Mouse (Mus musculus) intestine, embryonic 16.5 days (tissue): Measurements from ENCODE around the gene Smtnl2. TPM values are rescaled to one million over a fixed set of nuclear protein-coding genes. Genes with fewer than 3 reads are reported as not detected.
A peak's percentile ranks its signal among the peaks of the same experiment; 100 is the strongest.
"Not testable (repeated sequence)": the region's sequence is repeated elsewhere in the genome, so short reads cannot be mapped to it uniquely, and the experiment has no call there.

Source experiments
- ATAC-seq: fragments of 200-750 bp; cut with Nextera tagmentation; 2 replicates; pipeline ENCODE4 v1.8.0; 2017; ENCODE audit warnings: moderate TSS enrichment, moderate library complexity
- H3K27ac ChIP-seq: fragments of 300-500 bp; sonication (generic); 2 replicates; pipeline ENCODE4 v1.5.1; 2014; ENCODE audit warnings: mild to moderate bottlenecking, low read length
- H3K27me3 ChIP-seq: fragments of 300-500 bp; sonication (generic); replicated peaks from 2 replicates; pipeline ENCODE4 v1.6.1; 2014; ENCODE audit warnings: low read length, control low read depth, mixed read lengths; ENCODE audit not compliant: control insufficient read depth, insufficient read depth
- H3K36me3 ChIP-seq: fragments of 300-500 bp; sonication (generic); 2 replicates; pipeline ENCODE4 v1.6.1; 2014; ENCODE audit warnings: low read length, control low read depth; ENCODE audit not compliant: control insufficient read depth, insufficient read depth
- H3K4me1 ChIP-seq: fragments of 300-500 bp; sonication (generic); 2 replicates; pipeline ENCODE4 v1.6.1; 2014; ENCODE audit warnings: low read length, control low read depth, mixed read lengths; ENCODE audit not compliant: control insufficient read depth, insufficient read depth
- H3K4me2 ChIP-seq: fragments of 300-500 bp; sonication (generic); 2 replicates; pipeline ENCODE4 v1.6.1; 2014; ENCODE audit warnings: low read depth, low read length, control low read depth
- H3K4me3 ChIP-seq: fragments of 300-500 bp; sonication (generic); 2 replicates; pipeline ENCODE4 v1.5.1; 2014; ENCODE audit warnings: mild to moderate bottlenecking, low read length
- H3K9ac ChIP-seq: fragments of 300-500 bp; sonication (generic); 2 replicates; pipeline ENCODE4 v1.6.1; 2014; ENCODE audit warnings: low read depth, low read length
- H3K9me3 ChIP-seq: fragments of 300-500 bp; sonication (generic); 2 replicates; pipeline ENCODE4 v1.6.1; 2016; ENCODE audit warnings: low read length, control low read depth; ENCODE audit not compliant: control insufficient read depth
- WGBS: fragments of 180-500 bp; shearing (Covaris S2); extraction: QIAGEN DNeasy Blood & Tissue Kit; methylation state at CpG from one replicate; pipeline ENCODE4 v1.1.7; 2014; 5-methylcytosine and 5-hydroxymethylcytosine counted together
- microRNA-seq: library from miRNA; unstranded; fragments of <30 nt; microRNA quantifications from one replicate; pipeline ENCODE4, GENCODE M21; 2016
- polyA plus RNA-seq: library from polyadenylated mRNA; unstranded; fragments of >200 nt; fragmentation: Nextera tagmentation; extraction: Ambion mirVana; gene quantifications from 2 replicates; pipeline ENCODE4 v1.2.1, GENCODE M21; 2015

The Smtnl2 gene
- polyA plus RNA-seq, 1 experiment from 2014 or later: 28.9 TPM

GRCm38 (mm10) chr11:72343238-72343625 is 68.3 kb downstream of the Smtnl2 start:
- H3K9ac ChIP-seq, ATAC-seq, H3K4me2 ChIP-seq, H3K4me3 ChIP-seq, H3K36me3 ChIP-seq, H3K4me1 ChIP-seq, H3K9me3 ChIP-seq, H3K27me3 ChIP-seq, H3K27ac ChIP-seq: not testable (repeated sequence)
- 83% methylated on average over 5 of the region's 5 CpGs for WGBS

- Histone ChIP-seq H3K4me2 (peak overlapping the region; percentile 32; the same call in 1 of the 2 replicates), H3K27me3 (no peaks in the 10 kb centered on the region), H3K4me3 (no peak overlapping the region), H3K36me3 (no peaks in the 10 kb centered on the region), H3K9me3 (no peaks in the 10 kb centered on the region), H3K4me1 (no peaks in the 10 kb centered on the region), H3K27ac (no peak overlapping the region), H3K9ac (no peak overlapping the region)
- 13% methylated on average over 7 of the region's 7 CpGs for WGBS
- peak; percentile 86 for ATAC-seq
Measured at GRCm38 (mm10) chr11:72342549-72343237, 68.8 kb downstream of the Smtnl2 start.

GRCm38 (mm10) chr11:72339716-72340115 is 71.8 kb downstream of the Smtnl2 start:
- no peak overlapping the region for H3K27ac ChIP-seq
- no peak for ATAC-seq
- no peak overlapping the region for H3K4me3 ChIP-seq
- H3K36me3 ChIP-seq: no peaks in the 10 kb centered on the region
- no peak overlapping the region for H3K9ac ChIP-seq
- H3K9me3 ChIP-seq: no peaks in the 10 kb centered on the region
- no peaks in the 10 kb centered on the region for H3K4me1 ChIP-seq
- H3K27me3 ChIP-seq: no peaks in the 10 kb centered on the region
- 86% methylated on average over 4 of the region's 4 CpGs for WGBS
- H3K4me2 ChIP-seq: no peak overlapping the region

Small RNA genes within 50 kb of the gene (microRNA-seq; reads per million reads assigned to microRNA genes)
- not detected for gene Mir6338

Other genes with a start within 250 kb of the Smtnl2 start
- gene Gm43951, start 204.9 kb downstream of the Smtnl2 start, polyA plus RNA-seq: 0.06 and 0.16 TPM in 2 replicates
- 7.9 and 9.5 TPM in 2 replicates for gene 4933427D14Rik, start 204.3 kb downstream of the Smtnl2 start, polyA plus RNA-seq
- 423 and 443 TPM in 2 replicates for gene Txndc17, start 204.2 kb downstream of the Smtnl2 start, polyA plus RNA-seq
- 27.6 and 30.4 TPM in 2 replicates for gene Med31, start 196.1 kb downstream of the Smtnl2 start, polyA plus RNA-seq
- gene Slc13a5, start 144.5 kb downstream of the Smtnl2 start, polyA plus RNA-seq: 0.11 and 0.16 TPM in 2 replicates
- 4.8 and 5.4 TPM in 2 replicates for gene Xaf1, start 110.1 kb downstream of the Smtnl2 start, polyA plus RNA-seq
- not detected in 2 replicates for gene Fbxo39, start 97.3 kb downstream of the Smtnl2 start, polyA plus RNA-seq
- 0.16 and 0.26 TPM in 2 replicates for gene Tekt1, start 49.3 kb downstream of the Smtnl2 start, polyA plus RNA-seq
- gene Ggt6, start 23.8 kb upstream of the Smtnl2 start, polyA plus RNA-seq: 19.2 and 21.2 TPM in 2 replicates
- 119 and 141 TPM in 2 replicates for gene Mybbp1a, start 29.6 kb upstream of the Smtnl2 start, polyA plus RNA-seq
- gene Spns2, start 78.2 kb upstream of the Smtnl2 start, polyA plus RNA-seq: 5.9 and 7.5 TPM in 2 replicates
- gene Spns3, start 138.8 kb upstream of the Smtnl2 start, polyA plus RNA-seq: 3.2 and 5.7 TPM in 2 replicates
- 49.1 and 50.0 TPM in 2 replicates for gene Ube2g1, start 195.6 kb upstream of the Smtnl2 start, polyA plus RNA-seq